Mouse (Mus musculus): ENCODE measurements around the gene H2afy. TPM values are rescaled to one million over a fixed set of nuclear protein-coding genes. Genes with fewer than 3 reads are reported as not detected.

Gene H2afy
- polyA plus RNA-seq, 1 experiment from 2014 or later: 685 TPM

GRCm38 (mm10) chr13:56125632-56126031 lies 10.5 kb downstream of the H2afy start:
- ATAC-seq (replicated peaks; ENCODE audit: low FRiP score) (no peak), DNase-seq (ENCODE audit: low spot score) (no peak)
- no peaks in the 10 kb centered on the region for H3K27me3 ChIP-seq (ENCODE audit: control insufficient read depth, insufficient read depth, low read length)
- H3K36me3 ChIP-seq (ENCODE audit: control insufficient read depth, insufficient read depth, low read length): peaks cover 42% of the 10 kb centered on the region
- no peak overlapping the region for H3K9ac ChIP-seq (ENCODE audit: low read length)
- WGBS: 94% methylated on average over 10 of the region's 10 CpGs
- no peak overlapping the region for H3K4me2 ChIP-seq (ENCODE audit: low read depth, low read length, severe bottlenecking)
- no peak overlapping the region for H3K27ac ChIP-seq (ENCODE audit: low read depth, low read length)
- no peaks in the 10 kb centered on the region for H3K4me1 ChIP-seq (replicated peaks; ENCODE audit: control insufficient read depth, insufficient read depth, low read length)
- no peaks in the 10 kb centered on the region for H3K9me3 ChIP-seq (ENCODE audit: control insufficient read depth, low read length)
- no peak overlapping the region for H3K4me3 ChIP-seq (ENCODE audit: low read depth, low read length)

GRCm38 (mm10) chr13:56123075-56123474 lies 13.1 kb downstream of the H2afy start:
- Histone ChIP-seq H3K9ac (ENCODE audit: low read length) (no peak overlapping the region), H3K9me3 (ENCODE audit: control insufficient read depth, low read length) (no peaks in the 10 kb centered on the region), H3K36me3 (ENCODE audit: control insufficient read depth, insufficient read depth, low read length) (peaks cover 41% of the 10 kb centered on the region), H3K4me2 (ENCODE audit: low read depth, low read length, severe bottlenecking) (no peak overlapping the region), H3K4me1 (replicated peaks; ENCODE audit: control insufficient read depth, insufficient read depth, low read length) (no peaks in the 10 kb centered on the region), H3K27me3 (ENCODE audit: control insufficient read depth, insufficient read depth, low read length) (no peaks in the 10 kb centered on the region), H3K4me3 (ENCODE audit: low read depth, low read length) (no peak overlapping the region), H3K27ac (ENCODE audit: low read depth, low read length) (no peak overlapping the region)
- no peak for DNase-seq (ENCODE audit: low spot score)
- 95% methylated on average over 5 of the region's 5 CpGs for WGBS
- no peak for ATAC-seq (replicated peaks; ENCODE audit: low FRiP score)

- ATAC-seq (replicated peaks; ENCODE audit: low FRiP score): no peak
- Histone ChIP-seq H3K27ac (ENCODE audit: low read depth, low read length) (no peak overlapping the region), H3K4me2 (ENCODE audit: low read depth, low read length, severe bottlenecking) (no peak overlapping the region), H3K9me3 (ENCODE audit: control insufficient read depth, low read length) (no peaks in the 10 kb centered on the region), H3K9ac (ENCODE audit: low read length) (no peak overlapping the region), H3K4me3 (ENCODE audit: low read depth, low read length) (no peak overlapping the region), H3K27me3 (ENCODE audit: control insufficient read depth, insufficient read depth, low read length) (no peaks in the 10 kb centered on the region), H3K36me3 (ENCODE audit: control insufficient read depth, insufficient read depth, low read length) (peaks cover 10% of the 10 kb centered on the region; the same call in 1 of the 2 replicates), H3K4me1 (replicated peaks; ENCODE audit: control insufficient read depth, insufficient read depth, low read length) (no peaks in the 10 kb centered on the region)
- no peak for DNase-seq (ENCODE audit: low spot score)
- WGBS: 89% methylated on average over 9 of the region's 9 CpGs
Observed at GRCm38 (mm10) chr13:56117991-56118765, 18.0 kb downstream of the H2afy start.

GRCm38 (mm10) chr13:56115906-56116305 lies 20.3 kb downstream of the H2afy start:
- WGBS: 63% methylated on average over 3 of the region's 3 CpGs
- Histone ChIP-seq H3K36me3 (ENCODE audit: control insufficient read depth, insufficient read depth, low read length) (peaks cover 6% of the 10 kb centered on the region; the same call in 1 of the 2 replicates), H3K4me3 (ENCODE audit: low read depth, low read length) (no peak overlapping the region), H3K9ac (ENCODE audit: low read length) (no peak overlapping the region), H3K4me1 (replicated peaks; ENCODE audit: control insufficient read depth, insufficient read depth, low read length) (peaks cover 4% of the 10 kb centered on the region; the same call in 1 of the 2 replicates), H3K9me3 (ENCODE audit: control insufficient read depth, low read length) (no peaks in the 10 kb centered on the region), H3K27me3 (ENCODE audit: control insufficient read depth, insufficient read depth, low read length) (no peaks in the 10 kb centered on the region), H3K4me2 (ENCODE audit: low read depth, low read length, severe bottlenecking) (no peak overlapping the region), H3K27ac (ENCODE audit: low read depth, low read length) (no peak overlapping the region)
- no peak for DNase-seq (ENCODE audit: low spot score)
- no peak for ATAC-seq (replicated peaks; ENCODE audit: low FRiP score)

GRCm38 (mm10) chr13:56115386-56115785 lies 20.8 kb downstream of the H2afy start:
- H3K9ac ChIP-seq (ENCODE audit: low read length): no peak overlapping the region
- H3K27me3 ChIP-seq (ENCODE audit: control insufficient read depth, insufficient read depth, low read length): no peaks in the 10 kb centered on the region
- H3K4me3 ChIP-seq (ENCODE audit: low read depth, low read length): no peak overlapping the region
- H3K4me1 ChIP-seq (replicated peaks; ENCODE audit: control insufficient read depth, insufficient read depth, low read length): peaks cover 4% of the 10 kb centered on the region; the same call in 1 of the 2 replicates
- H3K27ac ChIP-seq (ENCODE audit: low read depth, low read length): no peak overlapping the region
- ATAC-seq (replicated peaks; ENCODE audit: low FRiP score): no peak
- 77% methylated on average over 9 of the region's 9 CpGs for WGBS
- no peak for DNase-seq (ENCODE audit: low spot score)
- H3K4me2 ChIP-seq (ENCODE audit: low read depth, low read length, severe bottlenecking): no peak overlapping the region
- H3K36me3 ChIP-seq (ENCODE audit: control insufficient read depth, insufficient read depth, low read length): peaks cover 2% of the 10 kb centered on the region; the same call in 1 of the 2 replicates
- H3K9me3 ChIP-seq (ENCODE audit: control insufficient read depth, low read length): no peaks in the 10 kb centered on the region

GRCm38 (mm10) chr13:56113431-56114248 lies 22.5 kb downstream of the H2afy start:
- 78% methylated on average over 19 of the region's 19 CpGs for WGBS
- H3K9me3 ChIP-seq (ENCODE audit: control insufficient read depth, low read length): no peaks in the 10 kb centered on the region
- H3K4me1 ChIP-seq (replicated peaks; ENCODE audit: control insufficient read depth, insufficient read depth, low read length): peaks cover 6% of the 10 kb centered on the region; the same call in 1 of the 2 replicates
- no peak overlapping the region for H3K27ac ChIP-seq (ENCODE audit: low read depth, low read length)
- H3K4me3 ChIP-seq (ENCODE audit: low read depth, low read length): no peak overlapping the region
- no peak overlapping the region for H3K4me2 ChIP-seq (ENCODE audit: low read depth, low read length, severe bottlenecking)
- H3K27me3 ChIP-seq (ENCODE audit: control insufficient read depth, insufficient read depth, low read length): no peaks in the 10 kb centered on the region
- H3K9ac ChIP-seq (ENCODE audit: low read length): no peak overlapping the region
- no peak for DNase-seq (ENCODE audit: low spot score)
- no peak for ATAC-seq (replicated peaks; ENCODE audit: low FRiP score)
- H3K36me3 ChIP-seq (ENCODE audit: control insufficient read depth, insufficient read depth, low read length): peaks cover 2% of the 10 kb centered on the region

GRCm38 (mm10) chr13:56112980-56113379 lies 23.2 kb downstream of the H2afy start:
- Histone ChIP-seq H3K4me2 (ENCODE audit: low read depth, low read length, severe bottlenecking) (no peak overlapping the region), H3K9ac (ENCODE audit: low read length) (no peak overlapping the region), H3K36me3 (ENCODE audit: control insufficient read depth, insufficient read depth, low read length) (no peaks in the 10 kb centered on the region; the same call in none of the 2 replicates), H3K9me3 (ENCODE audit: control insufficient read depth, low read length) (no peaks in the 10 kb centered on the region), H3K27me3 (ENCODE audit: control insufficient read depth, insufficient read depth, low read length) (no peaks in the 10 kb centered on the region), H3K4me3 (ENCODE audit: low read depth, low read length) (no peak overlapping the region), H3K4me1 (replicated peaks; ENCODE audit: control insufficient read depth, insufficient read depth, low read length) (peaks cover 6% of the 10 kb centered on the region; the same call in 1 of the 2 replicates), H3K27ac (ENCODE audit: low read depth, low read length) (no peak overlapping the region)
- DNase-seq (ENCODE audit: low spot score) (no peak), ATAC-seq (replicated peaks; ENCODE audit: low FRiP score) (no peak)
- WGBS: 62% methylated on average over 13 of the region's 13 CpGs

GRCm38 (mm10) chr13:56112496-56112895 lies 23.7 kb downstream of the H2afy start:
- 45% methylated on average over 4 of the region's 4 CpGs for WGBS
- H3K36me3 ChIP-seq (ENCODE audit: control insufficient read depth, insufficient read depth, low read length): no peaks in the 10 kb centered on the region; the same call in none of the 2 replicates
- no peak overlapping the region for H3K9ac ChIP-seq (ENCODE audit: low read length)
- no peak for DNase-seq (ENCODE audit: low spot score)
- no peaks in the 10 kb centered on the region for H3K27me3 ChIP-seq (ENCODE audit: control insufficient read depth, insufficient read depth, low read length)
- H3K9me3 ChIP-seq (ENCODE audit: control insufficient read depth, low read length): no peaks in the 10 kb centered on the region
- no peak overlapping the region for H3K27ac ChIP-seq (ENCODE audit: low read depth, low read length)
- peaks cover 6% of the 10 kb centered on the region; the same call in 1 of the 2 replicates for H3K4me1 ChIP-seq (replicated peaks; ENCODE audit: control insufficient read depth, insufficient read depth, low read length)
- no peak overlapping the region for H3K4me3 ChIP-seq (ENCODE audit: low read depth, low read length)
- H3K4me2 ChIP-seq (ENCODE audit: low read depth, low read length, severe bottlenecking): no peak overlapping the region
- no peak for ATAC-seq (replicated peaks; ENCODE audit: low FRiP score)

All from forebrain, embryonic 11.5 days (tissue).